Mouse (Mus musculus) cortical plate, adult 2 months (tissue): ENCODE data around the gene Gripap1. TPM values are rescaled to one million over a fixed set of nuclear protein-coding genes. Genes with fewer than 3 reads are reported as not detected.
"Not testable (repeated sequence)": the region's sequence is repeated elsewhere in the genome, so short reads cannot be mapped to it uniquely, and the experiment has no call there.

Experiments
- H3K27ac ChIP-seq: fragments of 200-500 bp; 2 replicates; pipeline ENCODE4 v1.5.1; 2012; ENCODE audit warnings: low read length, control low read depth, inconsistent platforms; ENCODE audit not compliant: insufficient read depth
- H3K4me1 ChIP-seq: fragments of 200-500 bp; 2 replicates; pipeline ENCODE4 v1.6.1; 2011; ENCODE audit warnings: low read length; ENCODE audit not compliant: control insufficient read depth, insufficient read depth
- H3K4me3 ChIP-seq: fragments of 200-500 bp; 2 replicates; pipeline ENCODE4 v1.5.1; 2011; ENCODE audit warnings: mild to moderate bottlenecking, low read length, control low read depth; ENCODE audit not compliant: insufficient read depth
- CTCF ChIP-seq: fragments of 200-500 bp; IDR thresholded peaks from 2 replicates; pipeline ENCODE4 v1.5.1; 2011; ENCODE audit warnings: mild to moderate bottlenecking, control low read depth, low read length; ENCODE audit not compliant: insufficient read depth; ENCODE audit errors: extremely low read depth
- POLR2A ChIP-seq: fragments of 200-500 bp; IDR thresholded peaks from 2 replicates; pipeline ENCODE4 v1.6.1; 2011; ENCODE audit warnings: mild to moderate bottlenecking, low read length, control low read depth; ENCODE audit not compliant: insufficient read depth; ENCODE audit errors: extremely low read depth
- polyA plus RNA-seq: library from polyadenylated mRNA; depleted of rRNA; stranded (reverse); fragments of >200 nt; gene quantifications from 2 replicates; pipeline ENCODE4 v1.2.3, GENCODE M21; 2012

Gene Gripap1
- polyA plus RNA-seq, 1 experiment, result 106 TPM

DNA sequence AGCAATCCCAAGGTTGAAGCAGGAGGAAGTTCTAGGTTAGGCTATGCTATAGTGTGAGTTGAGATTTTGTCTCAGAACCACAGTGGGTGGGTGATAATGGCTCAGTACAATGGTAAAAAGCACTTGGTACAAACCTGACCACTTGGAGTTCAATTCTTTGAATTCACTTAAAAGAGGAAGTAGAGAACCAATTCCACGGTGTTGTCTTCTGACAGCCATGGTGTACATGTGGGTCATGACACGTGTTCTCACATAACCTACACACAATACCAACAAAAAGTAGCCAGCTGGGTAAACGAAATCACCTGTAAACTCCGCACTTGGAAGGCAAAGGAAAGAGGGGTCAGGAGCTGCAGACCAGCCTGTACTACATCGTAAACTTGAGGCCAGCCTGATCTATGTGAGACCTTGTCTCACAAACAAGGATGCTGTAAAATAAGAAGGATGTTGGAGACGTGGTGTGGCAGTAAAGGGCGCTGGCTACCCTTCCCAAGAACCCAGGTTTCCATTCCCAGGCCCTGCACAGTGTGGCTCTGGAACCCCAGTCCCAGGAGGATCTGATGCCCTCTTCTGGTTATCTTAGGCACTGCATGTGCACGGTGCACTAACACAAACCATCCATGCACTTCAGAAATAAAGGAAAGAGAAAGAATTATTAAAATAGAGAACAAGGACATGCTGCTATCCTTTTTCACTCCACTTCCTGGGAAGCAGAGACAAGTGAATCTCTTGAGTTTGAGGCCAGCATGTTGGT, 13.1 kb upstream of the Gripap1 start:
- no peak for TF ChIP-seq POLR2A
- TF ChIP-seq CTCF, result peak; percentile 63
- no peak overlapping the region for H3K27ac ChIP-seq
- H3K4me3 ChIP-seq, result no peak overlapping the region
- no peaks in the 10 kb centered on the region for H3K4me1 ChIP-seq

DNA sequence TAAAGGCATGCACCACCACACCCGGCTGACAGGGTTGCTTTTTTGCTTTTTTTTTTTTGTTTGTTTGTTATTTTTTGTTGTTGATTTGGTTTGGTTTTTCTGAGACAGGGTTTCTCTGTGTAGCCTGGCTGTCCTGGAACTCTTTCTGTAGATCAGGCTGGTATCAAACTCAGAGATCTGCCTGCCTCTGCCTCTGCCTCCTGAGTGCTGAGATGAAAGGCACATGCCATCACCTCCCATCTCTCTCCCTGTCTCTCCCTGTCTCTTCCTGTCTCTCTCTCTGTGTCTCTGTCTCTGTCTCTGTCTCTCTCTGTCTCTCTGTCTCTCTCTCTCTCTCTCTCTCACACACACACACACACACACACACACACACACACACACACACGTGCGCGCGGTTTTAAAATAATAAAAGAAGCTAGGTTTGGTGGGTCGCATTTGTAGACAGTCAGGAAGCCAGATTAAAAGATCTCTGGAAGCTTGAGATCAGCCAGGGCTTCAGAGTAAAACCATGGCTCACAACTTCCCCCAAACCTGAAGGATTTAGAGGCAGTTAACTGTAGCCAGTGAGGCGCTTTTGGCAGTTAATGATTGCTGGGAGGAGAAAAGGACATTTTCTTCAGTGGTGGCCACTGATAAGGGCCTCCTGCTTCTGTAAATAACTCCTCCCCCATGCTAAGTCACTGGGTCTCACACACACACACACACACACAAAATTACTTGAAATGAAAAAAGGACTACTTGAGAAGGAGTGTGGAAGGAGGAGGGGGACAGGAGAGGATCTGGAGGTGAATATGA, 10.9 kb upstream of the Gripap1 start:
- Histone ChIP-seq H3K27ac (no peak overlapping the region), H3K4me1 (no peaks in the 10 kb centered on the region), H3K4me3 (no peak overlapping the region)
- TF ChIP-seq CTCF (no peak), POLR2A (no peak)

DNA sequence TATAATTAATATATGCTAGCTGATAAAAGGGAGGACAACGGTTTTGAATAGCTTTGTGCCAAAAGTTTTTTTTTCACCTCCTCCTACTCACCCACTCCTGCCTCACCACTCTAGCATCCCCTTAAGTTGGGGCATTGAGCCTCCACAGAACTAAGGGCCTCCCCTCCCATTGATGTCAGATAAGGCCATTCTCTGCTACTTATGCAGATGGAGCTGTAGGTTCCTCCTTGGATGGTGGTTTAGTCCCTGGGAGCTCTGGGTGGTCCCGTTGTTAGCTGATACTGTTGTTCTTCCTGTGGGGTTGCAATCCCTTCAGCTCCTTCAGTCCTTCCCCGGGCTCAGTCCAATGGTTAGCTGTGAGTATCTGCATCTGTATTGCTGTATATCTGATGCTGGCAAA, 10.3 kb upstream of the Gripap1 start:
- Histone ChIP-seq H3K27ac (no peak overlapping the region), H3K4me3 (no peak overlapping the region), H3K4me1 (no peaks in the 10 kb centered on the region)
- TF ChIP-seq CTCF (no peak), POLR2A (no peak)

DNA sequence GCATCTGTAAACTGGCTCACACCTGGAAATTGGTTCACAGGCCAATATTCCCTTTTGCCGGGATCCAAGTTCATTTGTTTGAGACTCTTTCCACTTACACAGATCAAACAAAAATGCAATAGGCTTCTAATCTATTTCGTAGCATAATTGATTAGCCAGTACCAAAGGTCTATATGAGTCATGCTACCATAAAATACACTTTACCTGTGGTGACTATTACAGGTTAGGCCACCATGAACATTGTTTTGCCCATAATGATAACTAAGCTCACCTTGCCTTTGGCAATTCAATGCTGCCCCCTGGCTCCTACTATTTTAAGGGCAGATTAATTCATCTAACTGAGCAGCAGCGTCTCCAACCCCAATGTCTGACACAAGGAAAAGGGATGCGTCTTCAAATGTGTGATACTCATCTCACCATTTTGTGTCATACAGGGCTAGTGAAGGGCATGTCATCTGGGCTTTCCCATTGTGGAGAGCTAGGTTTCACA, 6.9 kb upstream of the Gripap1 start:
- TF ChIP-seq CTCF (no peak), POLR2A (no peak)
- Histone ChIP-seq H3K4me3 (no peak overlapping the region), H3K27ac (no peak overlapping the region), H3K4me1 (no peaks in the 10 kb centered on the region)

DNA sequence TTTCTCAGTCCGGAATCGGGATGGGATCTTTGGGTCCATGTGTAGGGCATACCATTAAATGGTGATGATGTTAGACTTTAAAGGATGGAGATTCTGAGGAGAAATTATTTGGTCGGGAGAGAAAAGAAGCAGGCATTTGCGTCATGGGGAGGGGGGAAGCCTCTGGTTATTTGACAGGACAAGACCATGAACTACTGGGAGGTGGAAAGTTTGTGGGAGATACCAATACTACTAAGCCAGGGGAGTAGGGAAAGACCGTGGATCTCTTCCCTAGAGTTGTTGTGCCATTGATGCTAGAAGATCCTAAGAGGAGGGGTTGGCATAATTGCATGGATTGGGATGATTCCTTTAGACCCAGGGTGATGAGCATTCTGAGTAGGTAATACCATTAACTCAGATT, 744 bp downstream of the Gripap1 start:
- peaks cover 1% of the 10 kb centered on the region for H3K4me1 ChIP-seq
- no peak overlapping the region for H3K27ac ChIP-seq
- TF ChIP-seq CTCF (no peak), POLR2A (no peak)
- peak overlapping the region; percentile 53 for H3K4me3 ChIP-seq

DNA sequence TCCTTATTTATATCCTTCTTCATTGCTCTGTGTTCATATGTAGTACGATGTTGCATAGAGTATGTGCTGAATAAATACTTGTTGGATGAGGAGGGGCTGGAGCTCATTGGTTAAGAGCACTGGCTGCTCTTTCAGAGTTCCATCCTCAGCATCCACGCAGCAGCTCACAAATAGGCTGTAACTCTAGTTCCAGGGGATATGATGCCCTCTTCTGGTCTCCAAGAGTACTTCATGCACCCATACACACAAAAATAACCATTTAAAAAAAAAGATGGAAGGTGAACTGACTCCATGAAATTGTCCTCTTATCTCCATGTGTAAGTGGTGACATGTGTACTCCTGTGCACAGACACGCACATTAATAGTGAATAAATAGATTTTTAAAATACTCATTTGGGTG, 3.8 kb downstream of the Gripap1 start:
- TF ChIP-seq CTCF, result 0 out of 2 replicates have a peak, but pooled peaks have one; percentile 1
- no peak for TF ChIP-seq POLR2A
- H3K4me3 ChIP-seq, result no peak overlapping the region
- peaks cover 1% of the 10 kb centered on the region for H3K4me1 ChIP-seq
- H3K27ac ChIP-seq, result no peak overlapping the region

DNA sequence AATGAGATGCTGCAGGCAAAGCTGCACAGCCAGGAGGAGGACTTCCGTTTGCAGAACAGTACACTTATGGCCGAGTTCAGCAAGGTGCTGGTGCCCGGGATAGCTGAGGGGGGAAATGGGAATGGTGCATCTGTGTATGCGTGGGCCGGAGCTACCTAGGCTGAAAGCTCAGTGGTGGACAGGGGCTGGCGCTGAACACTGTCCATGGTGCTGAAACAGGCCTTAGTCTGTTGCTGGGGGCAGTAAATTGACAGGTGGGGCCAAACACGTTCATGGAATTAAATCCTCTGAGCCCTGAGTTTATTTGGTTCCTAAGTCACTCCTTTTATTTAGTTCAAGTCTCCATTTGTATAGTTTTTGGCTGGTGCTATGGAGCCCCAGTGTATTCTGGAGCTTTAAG, 5.5 kb downstream of the Gripap1 start:
- TF ChIP-seq CTCF (no peak), POLR2A (no peak)
- Histone ChIP-seq H3K27ac (no peak overlapping the region), H3K4me3 (no peak overlapping the region), H3K4me1 (peaks cover 1% of the 10 kb centered on the region)

DNA sequence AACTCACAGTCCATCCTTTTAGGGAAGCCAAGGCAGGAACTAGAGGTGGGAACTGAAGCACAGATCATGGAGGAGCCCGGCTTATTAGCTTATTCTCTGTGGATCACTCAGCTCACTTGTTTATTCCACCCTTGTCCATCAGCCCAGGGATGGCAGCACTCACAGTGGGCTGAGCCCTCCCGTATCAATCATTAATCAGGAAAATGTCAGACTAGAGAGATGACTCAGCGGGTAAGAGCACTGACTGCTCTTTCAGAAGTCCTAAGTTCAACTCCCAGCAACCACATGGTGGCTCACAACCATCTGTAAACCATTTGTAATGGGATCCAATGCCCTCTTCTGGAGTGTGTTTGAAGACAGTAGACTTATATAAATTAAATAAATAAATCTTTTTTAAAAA, 7.8 kb downstream of the Gripap1 start:
- Histone ChIP-seq H3K4me3 (no peak overlapping the region), H3K4me1 (no peaks in the 10 kb centered on the region; the same call in 1 of the 2 replicates), H3K27ac (no peak overlapping the region)
- TF ChIP-seq CTCF, result no peak
- no peak for TF ChIP-seq POLR2A

DNA sequence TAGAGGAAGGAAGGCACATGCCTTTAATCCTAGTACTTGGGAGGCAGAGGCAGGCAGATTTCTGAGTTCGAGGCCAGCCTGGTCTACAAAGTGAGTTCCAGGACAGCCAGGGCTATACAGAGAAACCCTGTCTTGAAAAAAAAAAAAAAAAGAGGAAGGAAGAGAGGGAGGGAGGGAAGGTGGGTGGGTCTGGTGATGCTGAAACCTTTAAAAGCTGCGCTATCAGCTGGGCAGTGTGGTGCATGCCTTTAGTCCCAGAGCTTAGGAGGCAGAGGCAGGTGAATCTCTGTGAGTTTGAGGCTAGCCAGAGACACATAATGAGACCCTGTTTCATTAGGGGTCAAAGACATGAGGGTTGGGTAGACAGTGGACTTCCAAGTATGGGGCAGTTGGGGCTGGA, 12.6 kb downstream of the Gripap1 start:
- H3K27ac ChIP-seq, H3K4me1 ChIP-seq, H3K4me3 ChIP-seq: not testable (repeated sequence)

DNA sequence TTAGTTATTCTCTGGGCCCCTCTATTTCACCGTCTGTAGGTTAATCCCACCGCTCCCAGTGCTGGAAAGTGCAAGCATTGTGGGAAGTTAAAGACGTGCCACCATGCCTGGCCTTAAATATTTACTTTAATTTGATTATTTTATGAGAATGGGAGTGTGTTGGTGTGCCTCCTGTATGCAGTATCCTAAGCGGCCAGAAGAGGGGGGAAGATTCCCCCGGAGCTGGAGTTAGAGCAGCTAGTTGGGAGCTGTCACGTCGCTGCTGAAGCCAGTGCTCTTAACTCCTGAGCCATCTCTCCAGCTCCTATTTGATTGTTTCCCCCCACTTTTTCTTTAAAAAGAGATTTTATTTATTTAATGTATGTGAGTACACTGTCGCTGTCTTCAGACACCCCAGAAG, 25.5 kb downstream of the Gripap1 start:
- not testable (repeated sequence) for H3K4me1 ChIP-seq, H3K4me3 ChIP-seq, H3K27ac ChIP-seq
- 0 out of 2 replicates have a peak, but pooled peaks have one; percentile 12 for TF ChIP-seq CTCF
